Mouse (Mus musculus): ENCODE measurements around the gene F2rl1. TPM values are rescaled to one million over a fixed set of nuclear protein-coding genes. Genes with fewer than 3 reads are reported as not detected.
A peak's percentile ranks its signal among the peaks of the same experiment; 100 is the strongest.

F2rl1 gene
- total and polyA plus RNA-seq, 3 experiments = 0.06 TPM; not detected in 2

GRCm38 (mm10) chr13:95474294-95474693, 50.7 kb downstream of the F2rl1 start:
- Histone ChIP-seq H3K79me2 (ENCODE audit: control insufficient read depth, insufficient read depth, low read length, poor library complexity) (no peaks in the 10 kb centered on the region), H3K4me1 (ENCODE audit: control insufficient read depth in 1 of 2, insufficient read depth in 2 of 2, low read length in 2 of 2) (peaks cover 18 to 30% of the 10 kb centered on the region in 2 experiments), H3K9me3 (replicated peaks; ENCODE audit: insufficient read depth, low read length) (no peaks in the 10 kb centered on the region), H3K9ac (ENCODE audit: control insufficient read depth, low read depth, low read length, poor library complexity, severe bottlenecking) (no peak overlapping the region), H3K36me3 (ENCODE audit: control insufficient read depth in 1 of 2, insufficient read depth in 2 of 2, low read length in 2 of 2) (peaks cover 0 to 17% of the 10 kb centered on the region in 2 experiments; a peak in 2 of 4 replicates), H3K27me3 (ENCODE audit: control insufficient read depth in 1 of 2, insufficient read depth in 2 of 2, low read length in 2 of 2) (no peaks in the 10 kb centered on the region), H3K27ac (ENCODE audit: control insufficient read depth, low read depth, low read length) (peak overlapping the region; percentile 37), H3K4me3 (ENCODE audit: control insufficient read depth in 1 of 2, insufficient read depth in 1 of 2, low read depth in 2 of 2, low read length in 2 of 2) (no peak overlapping the region)
- TF ChIP-seq RCOR1 (IDR thresholded peaks at IDR 0.05; ENCODE audit: low read depth, low read length) = peak; percentile 49; the same call in 1 of the 2 replicates
- no peak for TF ChIP-seq MAFK (IDR thresholded peaks at IDR 0.05; ENCODE audit: borderline replicate concordance, low read depth, low read length)
- peak; percentile 57 to 60; a peak in 3 of 4 replicates for TF ChIP-seq EP300 (IDR thresholded peaks at IDR 0.05; ENCODE audit: low read depth in 1 of 2, low read length in 2 of 2)
- no peak for TF ChIP-seq NELFE (IDR thresholded peaks at IDR 0.05; ENCODE audit: low read depth, low read length)
- no peak for TF ChIP-seq USF2 (IDR thresholded peaks at IDR 0.05; ENCODE audit: borderline replicate concordance in 1 of 2, insufficient read depth in 1 of 2, low read depth in 1 of 2, low read length in 2 of 2)
- no peak for TF ChIP-seq USF1 (IDR thresholded peaks at IDR 0.05; ENCODE audit: low read depth, low read length)
- peak; percentile 52 for TF ChIP-seq TCF12 (IDR thresholded peaks at IDR 0.05; ENCODE audit: low read depth, low read length)
- no peak for TF ChIP-seq KAT2A (conservative IDR thresholded peaks at IDR 0.05; ENCODE audit: low read depth, low read length)
- TF ChIP-seq MYB (IDR thresholded peaks at IDR 0.05; ENCODE audit: low read depth, low read length) = no peak
- peak; percentile 18; the same call in 1 of the 2 replicates for TF ChIP-seq MXI1 (IDR thresholded peaks at IDR 0.05; ENCODE audit: low read depth, low read length)
- TF ChIP-seq GATA1 (IDR thresholded peaks at IDR 0.05; ENCODE audit: low read depth, low read length) = peak; percentile 82
- TF ChIP-seq CTCF (IDR thresholded peaks at IDR 0.05 in 2 of 3, conservative IDR thresholded peaks at IDR 0.05 in 1 of 3; ENCODE audit: control insufficient read depth in 1 of 3, insufficient read depth in 1 of 3, low read depth in 2 of 3, low read length in 3 of 3, poor library complexity in 1 of 3, severe bottlenecking in 1 of 3) = no peak
- peak; percentile 47 for DNase-seq (ENCODE audit: low read depth, low spot score)

GRCm38 (mm10) chr13:95470970-95471369, 54.1 kb downstream of the F2rl1 start:
- Histone ChIP-seq H3K4me1 (ENCODE audit: control insufficient read depth in 1 of 2, insufficient read depth in 2 of 2, low read length in 2 of 2) (peaks cover 14 to 17% of the 10 kb centered on the region in 2 experiments), H3K27me3 (ENCODE audit: control insufficient read depth in 1 of 2, insufficient read depth in 2 of 2, low read length in 2 of 2) (no peaks in the 10 kb centered on the region), H3K79me2 (ENCODE audit: control insufficient read depth, insufficient read depth, low read length, poor library complexity) (no peaks in the 10 kb centered on the region), H3K9ac (ENCODE audit: control insufficient read depth, low read depth, low read length, poor library complexity, severe bottlenecking) (no peak overlapping the region), H3K4me3 (ENCODE audit: control insufficient read depth in 1 of 2, insufficient read depth in 1 of 2, low read depth in 2 of 2, low read length in 2 of 2) (no peak overlapping the region), H3K27ac (ENCODE audit: control insufficient read depth, low read depth, low read length) (no peak overlapping the region), H3K36me3 (ENCODE audit: control insufficient read depth in 1 of 2, insufficient read depth in 2 of 2, low read length in 2 of 2) (peaks cover 0 to 12% of the 10 kb centered on the region in 2 experiments; a peak in 2 of 4 replicates), H3K9me3 (replicated peaks; ENCODE audit: insufficient read depth, low read length) (no peaks in the 10 kb centered on the region)
- TF ChIP-seq ZMIZ1 (IDR thresholded peaks at IDR 0.05; ENCODE audit: low read depth, low read length) (no peak), CTCF (IDR thresholded peaks at IDR 0.05 in 2 of 3, conservative IDR thresholded peaks at IDR 0.05 in 1 of 3; ENCODE audit: control insufficient read depth in 1 of 3, insufficient read depth in 1 of 3, low read depth in 2 of 3, low read length in 3 of 3, poor library complexity in 1 of 3, severe bottlenecking in 1 of 3) (peak; percentile 38 to 46 (median 39); a peak in 5 of 6 replicates), RAD21 (IDR thresholded peaks at IDR 0.05; ENCODE audit: low read depth, low read length) (peak; percentile 27)
- peak; percentile 20 for DNase-seq (ENCODE audit: low read depth, low spot score)

Other genes with a start within 250 kb of the F2rl1 start
- not detected in 2 replicates for gene Zbed3, start 201.6 kb downstream of the F2rl1 start, total RNA-seq (2012; rRNA removed)
- not detected for gene Zbed3, start 201.6 kb downstream of the F2rl1 start, polyA plus RNA-seq (2012; ENCODE audit: insufficient read depth in 1 of 2, insufficient read length in 2 of 2, low read depth in 1 of 2, low replicate concordance in 2 of 2, missing spikeins in 1 of 2)
- 46.1 and 55.1 TPM in 2 replicates for gene Aggf1, start 149.9 kb downstream of the F2rl1 start, total RNA-seq (2012; rRNA removed)
- 10 to 100 TPM; 50.5 to 74.5 TPM for gene Aggf1, start 149.9 kb downstream of the F2rl1 start, polyA plus RNA-seq (2012; ENCODE audit: insufficient read depth in 1 of 2, insufficient read length in 2 of 2, low read depth in 1 of 2, low replicate concordance in 2 of 2, missing spikeins in 1 of 2)
- gene Crhbp, start 80.3 kb downstream of the F2rl1 start, total RNA-seq (2012; rRNA removed) = not detected in 2 replicates
- gene Crhbp, start 80.3 kb downstream of the F2rl1 start, polyA plus RNA-seq (2012; ENCODE audit: insufficient read depth in 1 of 2, insufficient read length in 2 of 2, low read depth in 1 of 2, low replicate concordance in 2 of 2, missing spikeins in 1 of 2) = not detected
- not detected in 2 replicates for gene S100z, start 46.5 kb downstream of the F2rl1 start, total RNA-seq (2012; rRNA removed)
- gene S100z, start 46.5 kb downstream of the F2rl1 start, polyA plus RNA-seq (2012; ENCODE audit: insufficient read depth in 1 of 2, insufficient read length in 2 of 2, low read depth in 1 of 2, low replicate concordance in 2 of 2, missing spikeins in 1 of 2) = not detected
- gene F2r, start 93.3 kb upstream of the F2rl1 start, total RNA-seq (2012; rRNA removed) = 18.2 and 19.1 TPM in 2 replicates
- gene F2r, start 93.3 kb upstream of the F2rl1 start, polyA plus RNA-seq (2012; ENCODE audit: insufficient read depth in 1 of 2, insufficient read length in 2 of 2, low read depth in 1 of 2, low replicate concordance in 2 of 2, missing spikeins in 1 of 2) = 10 to 100 TPM in 1 of 2 experiments, not detected in 1; 32.7 TPM
- 0.07 TPM in 1 of 2 replicates, not detected in the other for gene F2rl2, start 171.6 kb upstream of the F2rl1 start, total RNA-seq (2012; rRNA removed)
- gene F2rl2, start 171.6 kb upstream of the F2rl1 start, polyA plus RNA-seq (2012; ENCODE audit: insufficient read depth in 1 of 2, insufficient read length in 2 of 2, low read depth in 1 of 2, low replicate concordance in 2 of 2, missing spikeins in 1 of 2) = under 1 TPM in 1 of 2 experiments, not detected in 1; 0.04 TPM

Measured in MEL (cell line).